9 mouse cellular contexts compared by ENCODE assay signal in genomic region chr11:63404719-63405118, GRCm38 (mm10).
A peak's percentile ranks its signal among the peaks of the same experiment; 100 is the strongest.
DNase-seq lines count a peak whose midpoint lies in the region; ATAC-seq lines count a peak whose summit lies in the region.
"Had no signal": no experiment of that assay in that cellular context is flagged by ENCODE, and none has a peak within 500 bp of the region (broad histone marks: within the 10 kb centered on the region; RNA-seq: fewer than 3 reads in every experiment).

No protein-coding gene starts in this region.

- no peak for ATAC-seq in cerebellum, adult (ENCODE audit: insufficient number of reproducible peaks, low FRiP score, low TSS enrichment)
- no peak for ATAC-seq in hindbrain, embryonic 15.5 days (ENCODE audit: low FRiP score, low read depth)
- ATAC-seq in midbrain, embryonic 16.5 days: no peak

- intact Hi-C loops in left cerebral cortex, postnatal 10 days (cut with DNase I): loop anchor here (5.0 to 10.0 kb wide), 2 partner anchors 520 to 1038 kb away; partner anchors contain the start of gene Hs3st3b1

- no peaks in the 10 kb centered on the region for H3K36me3 ChIP-seq in hindbrain, embryonic 15.5 days
- H3K36me3 ChIP-seq in midbrain, embryonic 16.5 days (ENCODE audit: control insufficient read depth, insufficient read depth, low read length): no peaks in the 10 kb centered on the region
- no peaks in the 10 kb centered on the region for H3K36me3 ChIP-seq in splenic B cell, adult 2 months (ENCODE audit: control insufficient read depth, insufficient read depth, low read length, poor library complexity, severe bottlenecking)

- peak; percentile 20 for DNase-seq in cerebellum, adult 11 months
- peak; percentile 42 to 53 for DNase-seq in cerebellum, adult 18-20 months
- DNase-seq in forelimb bud, embryonic 11.5 days (ENCODE audit: low read depth, low spot score): peak; percentile 71
- peak; percentile 45 to 81 for DNase-seq in left cerebral cortex, postnatal 10 days (ENCODE audit: extremely low spot score in 1 of 2, low spot score in 2 of 2)
- peak; percentile 2 for DNase-seq in splenic B cell, adult 2 months (ENCODE audit: low read depth, low spot score)

- 13% methylated on average over 11 of the region's 11 CpGs for WGBS in hindbrain, embryonic 15.5 days
- 11% methylated on average over 11 of the region's 11 CpGs for WGBS in midbrain, embryonic 16.5 days

- 0 out of 2 replicates have a peak overlapping the region, but pooled peaks have one; percentile 14 for H3K4me2 ChIP-seq in hindbrain, embryonic 15.5 days
- H3K4me2 ChIP-seq in midbrain, embryonic 16.5 days (ENCODE audit: low read length): peak overlapping the region; percentile 40

- no peak overlapping the region for H3K9ac ChIP-seq in hindbrain, embryonic 15.5 days
- H3K9ac ChIP-seq in midbrain, embryonic 16.5 days (ENCODE audit: low read depth, low read length): no peak overlapping the region

- no peak overlapping the region for H3K27ac ChIP-seq in hindbrain, embryonic 15.5 days (replicated peaks)
- H3K27ac ChIP-seq in midbrain, embryonic 16.5 days (ENCODE audit: low read length): no peak overlapping the region
- H3K27ac ChIP-seq: macrophage had no signal

- H3K9me3 ChIP-seq in hindbrain, embryonic 15.5 days: no peaks in the 10 kb centered on the region
- no peaks in the 10 kb centered on the region for H3K9me3 ChIP-seq in midbrain, embryonic 16.5 days (replicated peaks; ENCODE audit: control insufficient read depth, low read length, poor library complexity, severe bottlenecking)

- no peak overlapping the region for H3K4me3 ChIP-seq in hindbrain, embryonic 15.5 days
- H3K4me3 ChIP-seq in midbrain, embryonic 16.5 days (ENCODE audit: low read depth, low read length): 0 out of 2 replicates have a peak overlapping the region, but pooled peaks have one; percentile 5

- no peaks in the 10 kb centered on the region for H3K4me1 ChIP-seq in hindbrain, embryonic 15.5 days (replicated peaks)
- H3K4me1 ChIP-seq in midbrain, embryonic 16.5 days (ENCODE audit: control insufficient read depth, insufficient read depth, low read length): no peaks in the 10 kb centered on the region

- H3K27me3 ChIP-seq in hindbrain, embryonic 15.5 days: peaks cover 13% of the 10 kb centered on the region; the same call in 1 of the 2 replicates
- no peaks in the 10 kb centered on the region for H3K27me3 ChIP-seq in midbrain, embryonic 16.5 days (ENCODE audit: control insufficient read depth, insufficient read depth, low read depth, low read length)
- H3K27me3 ChIP-seq in splenic B cell, adult 2 months (ENCODE audit: control insufficient read depth, insufficient read depth, low read length, poor library complexity, severe bottlenecking): no peaks in the 10 kb centered on the region

Comparison
In these comparisons a context has a peak if more than half of its experiments do, and no peak if none do; other contexts are left out.
1. DNase-seq: peak in every context shown above with its lines; median percentile 71 in forelimb bud, embryonic 11.5 days; 63 in left cerebral cortex, postnatal 10 days; 48 in cerebellum, adult 18-20 months; 20 in cerebellum, adult 11 months; 2 in splenic B cell, adult 2 months.